Mouse (Mus musculus): ENCODE results near the gene Ltbp1.

- no peak for TF ChIP-seq CTCF (IDR thresholded peaks at IDR 0.05; ENCODE audit: extremely low read depth, insufficient read depth, insufficient read length, insufficient replicate concordance)
- TF ChIP-seq POLR2A (IDR thresholded peaks at IDR 0.05; ENCODE audit: low read depth, low read length), result no peak
Observed at GRCm38 (mm10) chr17:75049366-75049969, 44.1 kb downstream of the Ltbp1 start.

All from spleen, adult 2 months (tissue).